Mouse (Mus musculus): ENCODE results near the gene Acsbg2. TPM values are rescaled to one million over a fixed set of nuclear protein-coding genes. Genes with fewer than 3 reads are reported as not detected.

The Acsbg2 gene
- polyA plus RNA-seq, 1 experiment from 2014 or later: not detected

GRCm38 (mm10) chr17:56866071-56866470 is 8.2 kb downstream of the Acsbg2 start:
- DNase-seq (ENCODE audit: low spot score): no peak
- Histone ChIP-seq H3K36me3 (no peaks in the 10 kb centered on the region), H3K27me3 (ENCODE audit: low read depth, poor library complexity, severe bottlenecking) (no peaks in the 10 kb centered on the region), H3K27ac (replicated peaks) (no peak overlapping the region), H3K9me3 (replicated peaks) (peaks cover 17% of the 10 kb centered on the region), H3K4me3 (no peak overlapping the region), H3K4me1 (no peaks in the 10 kb centered on the region; the same call in 1 of the 2 replicates)
- 85% methylated on average over 7 of the region's 7 CpGs for whole genome bisulfite sequencing

- 64% methylated on average over 3 of the region's 3 CpGs for WGBS
These were observed 13.1 kb downstream of the Acsbg2 start for GRCm38 (mm10) chr17:56861197-56861596.

DNA sequence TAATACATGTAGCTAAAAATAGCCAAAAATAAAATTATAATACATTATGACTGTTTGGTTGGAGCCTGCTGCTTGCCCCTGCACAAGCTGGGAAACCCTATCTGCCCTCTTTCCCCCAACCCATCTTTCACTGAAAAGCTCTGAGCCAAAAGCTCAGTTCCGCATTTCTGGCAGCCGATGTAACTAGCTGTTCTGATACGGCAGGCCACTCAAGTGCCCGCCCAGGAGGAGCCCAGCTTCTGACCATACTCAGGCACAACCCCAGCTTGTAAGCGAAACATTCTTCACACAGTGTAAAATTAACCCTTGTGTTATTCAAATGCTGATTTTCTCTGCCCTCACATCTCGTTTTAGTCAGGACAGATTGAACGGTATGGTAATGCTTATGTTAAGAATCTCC is 15.3 kb downstream of the Acsbg2 start:
- Histone ChIP-seq H3K36me3 (no peaks in the 10 kb centered on the region), H3K27me3 (ENCODE audit: low read depth, poor library complexity, severe bottlenecking) (no peaks in the 10 kb centered on the region), H3K4me1 (no peaks in the 10 kb centered on the region), H3K4me3 (no peak overlapping the region), H3K27ac (replicated peaks) (no peak overlapping the region), H3K9me3 (replicated peaks) (no peaks in the 10 kb centered on the region)
- no peak for DNase-seq (ENCODE audit: low spot score)
- 73% methylated on average over 7 of the region's 7 CpGs for WGBS

More at GRCm38 (mm10) chr17:56861197-56861596, 13.1 kb downstream of the Acsbg2 start:
- H3K4me1 ChIP-seq: no peaks in the 10 kb centered on the region
- no peak overlapping the region for H3K27ac ChIP-seq (replicated peaks)
- H3K9me3 ChIP-seq (replicated peaks): peaks cover 3% of the 10 kb centered on the region; the same call in 1 of the 2 replicates
- H3K4me3 ChIP-seq: no peak overlapping the region
- H3K27me3 ChIP-seq (ENCODE audit: low read depth, poor library complexity, severe bottlenecking): no peaks in the 10 kb centered on the region
- no peaks in the 10 kb centered on the region for H3K36me3 ChIP-seq
- no peak for DNase-seq (ENCODE audit: low spot score)

- 54% methylated on average over 4 of the region's 4 CpGs for WGBS
- no peaks in the 10 kb centered on the region for H3K27me3 ChIP-seq (ENCODE audit: low read depth, poor library complexity, severe bottlenecking)
- no peak overlapping the region for H3K4me3 ChIP-seq
- H3K4me1 ChIP-seq: no peaks in the 10 kb centered on the region
- DNase-seq (ENCODE audit: low spot score): peak; percentile 68
- no peak overlapping the region for H3K27ac ChIP-seq (replicated peaks)
- H3K9me3 ChIP-seq (replicated peaks): no peaks in the 10 kb centered on the region
- H3K36me3 ChIP-seq: no peaks in the 10 kb centered on the region
These were observed 16.0 kb downstream of the Acsbg2 start for GRCm38 (mm10) chr17:56858216-56858615.

DNA sequence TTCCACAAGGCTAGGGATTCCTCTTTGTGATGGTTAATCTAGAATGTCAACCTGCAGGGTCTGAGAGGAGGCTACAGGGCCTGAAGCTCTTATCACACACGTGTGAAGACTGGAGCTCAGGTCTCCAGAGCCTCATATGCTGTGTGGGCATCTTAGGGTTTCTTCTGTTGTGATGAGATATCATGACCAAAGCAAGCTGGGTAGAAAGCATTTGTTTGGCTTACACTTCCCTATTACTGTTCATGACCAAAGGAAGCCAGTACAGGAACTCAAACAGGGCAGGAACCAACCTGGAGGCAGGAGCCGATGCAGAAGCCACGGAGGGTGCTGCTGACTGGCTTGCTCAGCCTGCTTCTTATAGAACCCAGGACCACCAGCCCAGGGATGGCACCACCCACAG is 18.8 kb downstream of the Acsbg2 start:
- Histone ChIP-seq H3K27me3 (ENCODE audit: low read depth, poor library complexity, severe bottlenecking) (no peaks in the 10 kb centered on the region), H3K36me3 (no peaks in the 10 kb centered on the region), H3K9me3 (replicated peaks) (no peaks in the 10 kb centered on the region), H3K4me1 (no peaks in the 10 kb centered on the region), H3K27ac (replicated peaks) (no peak overlapping the region), H3K4me3 (no peak overlapping the region)
- 76% methylated on average over 3 of the region's 3 CpGs for WGBS
- no peak for DNase-seq (ENCODE audit: low spot score)

- DNase-seq (ENCODE audit: low spot score): no peak
- H3K4me1 ChIP-seq: no peaks in the 10 kb centered on the region
- no peaks in the 10 kb centered on the region for H3K27me3 ChIP-seq (ENCODE audit: low read depth, poor library complexity, severe bottlenecking)
- H3K4me3 ChIP-seq: no peak overlapping the region
- no peak overlapping the region for H3K27ac ChIP-seq (replicated peaks)
- WGBS: 84% methylated on average over 3 of the region's 3 CpGs
- no peaks in the 10 kb centered on the region for H3K36me3 ChIP-seq
- H3K9me3 ChIP-seq (replicated peaks): no peaks in the 10 kb centered on the region
These were observed 23.1 kb downstream of the Acsbg2 start for GRCm38 (mm10) chr17:56851167-56851566.

GRCm38 (mm10) chr17:56849710-56850109 is 24.5 kb downstream of the Acsbg2 start:
- H3K27ac ChIP-seq (replicated peaks): no peak overlapping the region
- 81% methylated on average over 13 of the region's 13 CpGs for WGBS
- H3K36me3 ChIP-seq: no peaks in the 10 kb centered on the region
- H3K4me3 ChIP-seq: no peak overlapping the region
- no peaks in the 10 kb centered on the region for H3K4me1 ChIP-seq
- no peak for DNase-seq (ENCODE audit: low spot score)
- no peaks in the 10 kb centered on the region for H3K9me3 ChIP-seq (replicated peaks)
- no peaks in the 10 kb centered on the region for H3K27me3 ChIP-seq (ENCODE audit: low read depth, poor library complexity, severe bottlenecking)

- H3K4me1 ChIP-seq: no peaks in the 10 kb centered on the region
- WGBS: 82% methylated on average over 5 of the region's 5 CpGs
- no peak overlapping the region for H3K27ac ChIP-seq (replicated peaks)
- no peak overlapping the region for H3K4me3 ChIP-seq
- H3K27me3 ChIP-seq (ENCODE audit: low read depth, poor library complexity, severe bottlenecking): no peaks in the 10 kb centered on the region
- no peaks in the 10 kb centered on the region for H3K9me3 ChIP-seq (replicated peaks)
- H3K36me3 ChIP-seq: no peaks in the 10 kb centered on the region
- DNase-seq (ENCODE audit: low spot score): no peak
These were observed 25.5 kb downstream of the Acsbg2 start for GRCm38 (mm10) chr17:56848785-56849184.

DNA sequence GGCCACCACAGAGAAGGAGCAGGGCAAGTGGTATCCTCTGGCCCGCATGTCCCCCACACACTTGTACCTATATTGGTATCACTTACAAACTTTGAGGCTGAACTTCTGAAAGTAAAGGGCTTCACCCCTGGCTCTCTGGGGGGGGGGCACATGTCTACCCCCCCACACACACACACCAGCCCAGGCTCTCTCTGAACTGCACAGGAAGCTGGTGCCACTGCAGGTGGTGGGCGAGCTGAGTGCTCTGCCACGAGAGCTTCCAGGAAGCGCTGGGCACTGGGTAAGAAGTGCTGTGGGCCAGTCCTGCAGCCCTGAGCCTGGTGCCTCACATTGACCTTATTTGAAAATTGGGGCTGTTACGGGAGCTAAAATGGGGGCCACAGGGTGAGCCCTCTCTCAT is 30.6 kb downstream of the Acsbg2 start:
- no peak overlapping the region; the same call in 1 of the 2 replicates for H3K27ac ChIP-seq (replicated peaks)
- no peaks in the 10 kb centered on the region for H3K27me3 ChIP-seq (ENCODE audit: low read depth, poor library complexity, severe bottlenecking)
- 83% methylated on average over 5 of the region's 5 CpGs for WGBS
- DNase-seq (ENCODE audit: low spot score): no peak
- H3K9me3 ChIP-seq (replicated peaks): no peaks in the 10 kb centered on the region
- H3K4me1 ChIP-seq: no peaks in the 10 kb centered on the region
- no peaks in the 10 kb centered on the region for H3K36me3 ChIP-seq
- no peak overlapping the region for H3K4me3 ChIP-seq

- DNase-seq (ENCODE audit: low spot score): no peak
- H3K36me3 ChIP-seq: no peaks in the 10 kb centered on the region
- no peaks in the 10 kb centered on the region for H3K4me1 ChIP-seq
- H3K4me3 ChIP-seq: no peak overlapping the region
- 93% methylated on average over 5 of the region's 5 CpGs for WGBS
- no peaks in the 10 kb centered on the region for H3K9me3 ChIP-seq (replicated peaks)
- no peak overlapping the region for H3K27ac ChIP-seq (replicated peaks)
- H3K27me3 ChIP-seq (ENCODE audit: low read depth, poor library complexity, severe bottlenecking): no peaks in the 10 kb centered on the region; the same call in 1 of the 2 replicates
These were observed 32.1 kb downstream of the Acsbg2 start for GRCm38 (mm10) chr17:56842173-56842572.

DNA sequence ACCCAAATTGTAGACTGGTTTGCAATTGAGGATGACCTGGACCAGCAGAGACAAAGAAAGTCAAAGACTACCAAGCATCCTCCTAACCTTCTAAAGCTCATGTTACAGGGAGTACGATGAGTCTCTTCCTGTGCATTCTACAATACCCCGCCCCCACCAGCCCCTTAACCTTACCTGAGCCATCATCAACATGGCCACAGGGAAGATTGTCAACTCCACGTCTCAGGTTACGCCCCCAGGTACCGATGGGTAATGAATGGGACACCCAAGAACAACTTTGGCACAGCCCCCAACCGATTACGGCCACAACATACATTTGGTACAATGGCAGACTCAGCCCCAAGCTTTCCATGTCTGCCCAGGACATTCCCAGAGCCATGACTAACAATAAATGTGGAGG is 33.7 kb downstream of the Acsbg2 start:
- 88% methylated on average over 7 of the region's 7 CpGs for WGBS
- no peaks in the 10 kb centered on the region for H3K36me3 ChIP-seq
- H3K9me3 ChIP-seq (replicated peaks): no peaks in the 10 kb centered on the region
- no peaks in the 10 kb centered on the region for H3K4me1 ChIP-seq
- no peak for DNase-seq (ENCODE audit: low spot score)
- no peaks in the 10 kb centered on the region; the same call in 1 of the 2 replicates for H3K27me3 ChIP-seq (ENCODE audit: low read depth, poor library complexity, severe bottlenecking)
- H3K27ac ChIP-seq (replicated peaks): no peak overlapping the region
- H3K4me3 ChIP-seq: no peak overlapping the region

DNA sequence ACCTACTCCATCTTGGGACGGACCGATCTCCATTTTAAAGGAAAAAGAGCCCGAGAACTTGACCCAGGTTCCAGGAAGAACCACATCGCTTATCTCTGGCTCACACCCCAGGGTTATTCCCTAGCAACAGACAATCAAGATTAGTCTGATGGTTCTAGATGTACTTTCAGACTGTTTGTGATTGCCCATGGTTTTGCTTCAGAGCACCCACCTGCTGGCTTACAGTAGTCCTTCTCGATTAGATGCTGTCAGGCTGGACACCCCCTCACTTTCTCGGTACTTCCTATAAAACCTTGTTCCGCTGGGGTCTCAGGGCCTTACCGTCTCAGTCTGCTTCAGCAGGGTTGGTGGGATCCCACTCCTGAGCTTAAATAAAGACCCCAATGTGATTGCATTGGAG is 37.9 kb downstream of the Acsbg2 start:
- H3K4me3 ChIP-seq: no peak overlapping the region
- no peak overlapping the region for H3K27ac ChIP-seq (replicated peaks)
- WGBS: 89% methylated on average over 8 of the region's 8 CpGs
- no peak for DNase-seq (ENCODE audit: low spot score)
- H3K27me3 ChIP-seq (ENCODE audit: low read depth, poor library complexity, severe bottlenecking): peaks cover 18% of the 10 kb centered on the region
- no peaks in the 10 kb centered on the region for H3K9me3 ChIP-seq (replicated peaks)
- H3K36me3 ChIP-seq: no peaks in the 10 kb centered on the region
- peaks cover 4% of the 10 kb centered on the region; the same call in 1 of the 2 replicates for H3K4me1 ChIP-seq

GRCm38 (mm10) chr17:56833381-56833780 is 40.9 kb downstream of the Acsbg2 start:
- H3K4me1 ChIP-seq: peaks cover 29% of the 10 kb centered on the region
- peaks cover 38% of the 10 kb centered on the region for H3K27me3 ChIP-seq (ENCODE audit: low read depth, poor library complexity, severe bottlenecking)
- DNase-seq (ENCODE audit: low spot score): no peak
- WGBS: 94% methylated on average over 1 of the region's 1 CpGs
- H3K9me3 ChIP-seq (replicated peaks): no peaks in the 10 kb centered on the region
- H3K4me3 ChIP-seq: no peak overlapping the region
- H3K27ac ChIP-seq (replicated peaks): no peak overlapping the region
- no peaks in the 10 kb centered on the region for H3K36me3 ChIP-seq

- no peaks in the 10 kb centered on the region for H3K9me3 ChIP-seq (replicated peaks)
- H3K36me3 ChIP-seq: no peaks in the 10 kb centered on the region
- H3K27ac ChIP-seq (replicated peaks): no peak overlapping the region
- DNase-seq (ENCODE audit: low spot score): no peak
- H3K27me3 ChIP-seq (ENCODE audit: low read depth, poor library complexity, severe bottlenecking): peaks cover 43% of the 10 kb centered on the region
- H3K4me3 ChIP-seq: no peak overlapping the region
- 87% methylated on average over 1 of the region's 1 CpGs for WGBS
- H3K4me1 ChIP-seq: peaks cover 29% of the 10 kb centered on the region
These were observed 41.3 kb downstream of the Acsbg2 start for GRCm38 (mm10) chr17:56832918-56833317.
